Comparison of ENCODE assay signal across 10 mouse cellular contexts in the genomic region with DNA sequence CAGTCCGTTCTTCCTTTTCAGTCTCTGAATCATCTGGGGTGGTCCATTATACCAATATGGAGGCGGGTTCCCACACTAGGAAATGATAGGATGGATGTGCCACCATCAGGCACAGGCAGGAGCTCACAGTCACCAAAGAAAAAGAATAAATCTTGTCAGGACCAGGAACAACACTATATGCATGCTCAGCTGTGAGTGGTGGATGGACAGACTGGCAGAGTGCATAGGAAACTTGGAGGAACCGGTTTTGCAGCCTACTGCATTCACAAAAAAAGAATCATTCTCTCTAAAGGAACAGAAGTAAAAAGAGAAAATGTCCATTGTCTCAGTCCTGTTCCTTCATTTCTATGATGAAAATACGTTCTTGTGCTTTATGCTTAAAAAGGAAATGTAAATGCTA.
"Had no signal": no experiment of that assay in that cellular context is flagged by ENCODE, and none has a peak within 500 bp of the region (broad histone marks: within the 10 kb centered on the region; RNA-seq: fewer than 3 reads in every experiment).

No protein-coding gene starts in this region.

- H3K9me3 ChIP-seq: limb, embryonic 10.5 days; midbrain, embryonic 12.5 days had no signal

- H3K27ac ChIP-seq: left cerebral cortex, adult 2 months; limb, embryonic 10.5 days; midbrain, embryonic 12.5 days had no signal

- H3K9ac ChIP-seq: midbrain, embryonic 12.5 days had no signal

- H3K4me3 ChIP-seq: left cerebral cortex, adult 2 months; limb, embryonic 10.5 days; midbrain, embryonic 12.5 days had no signal

- H3K27me3 ChIP-seq: midbrain, embryonic 12.5 days had no signal

- ATAC-seq: hindbrain, embryonic 16.5 days; inflammation-experienced regulatory T-cells, adult 6 months; midbrain, embryonic 16.5 days had no signal

- H3K36me3 ChIP-seq: limb, embryonic 10.5 days; midbrain, embryonic 12.5 days had no signal

- H3K4me2 ChIP-seq: liver, embryonic 11.5 days; midbrain, embryonic 12.5 days had no signal

- DNase-seq: kidney, adult 18-20 months; kidney, postnatal 25 days; thymus, postnatal 36 days had no signal

- H3K4me1 ChIP-seq: midbrain, embryonic 12.5 days had no signal
